Mouse (Mus musculus): Measurements from ENCODE around the gene Rbms3.

Rbms3 gene

DNA sequence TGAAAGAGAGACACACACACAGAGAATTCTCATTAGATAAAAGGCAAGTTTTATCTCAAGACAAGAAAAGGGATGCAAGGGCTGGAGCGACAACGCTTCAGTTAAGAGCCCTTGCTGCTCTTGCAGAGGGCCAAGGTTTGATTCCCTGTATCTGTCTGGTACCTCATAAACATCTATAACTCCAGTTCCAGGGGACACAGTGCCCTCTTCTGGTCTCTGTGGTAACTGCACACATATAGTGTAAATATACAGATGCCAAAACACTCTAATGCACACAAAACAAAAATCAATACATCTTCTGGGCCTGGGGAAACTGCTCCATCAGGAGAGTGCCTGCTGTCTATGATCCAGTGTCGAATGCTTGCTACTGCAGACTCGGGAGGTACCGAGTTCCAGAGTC, 145.3 kb downstream of the Rbms3 start:
- peak; percentile 12 for DNase-seq (ENCODE audit: low read depth, low spot score)

DNA sequence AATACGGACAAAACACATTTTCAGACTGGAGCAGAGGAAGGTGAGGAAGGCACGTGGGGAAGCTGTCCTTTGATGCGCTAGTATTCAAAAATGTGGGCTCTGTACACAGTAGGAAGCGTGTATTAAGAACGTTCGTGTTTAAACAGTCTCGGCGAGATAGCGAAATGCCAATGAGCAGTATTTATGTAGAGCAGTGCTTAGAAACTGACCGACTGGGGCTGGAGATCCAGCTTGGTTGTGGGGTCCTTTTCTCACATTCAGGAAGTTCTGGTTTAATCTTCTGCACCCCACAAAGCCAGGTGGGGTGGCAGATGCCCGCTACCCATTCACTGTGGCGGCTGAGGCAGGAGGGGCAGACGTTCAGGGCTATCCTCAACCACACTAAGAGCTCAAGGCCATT, 153.0 kb downstream of the Rbms3 start:
- DNase-seq (ENCODE audit: low read depth, low spot score): no peak

DNA sequence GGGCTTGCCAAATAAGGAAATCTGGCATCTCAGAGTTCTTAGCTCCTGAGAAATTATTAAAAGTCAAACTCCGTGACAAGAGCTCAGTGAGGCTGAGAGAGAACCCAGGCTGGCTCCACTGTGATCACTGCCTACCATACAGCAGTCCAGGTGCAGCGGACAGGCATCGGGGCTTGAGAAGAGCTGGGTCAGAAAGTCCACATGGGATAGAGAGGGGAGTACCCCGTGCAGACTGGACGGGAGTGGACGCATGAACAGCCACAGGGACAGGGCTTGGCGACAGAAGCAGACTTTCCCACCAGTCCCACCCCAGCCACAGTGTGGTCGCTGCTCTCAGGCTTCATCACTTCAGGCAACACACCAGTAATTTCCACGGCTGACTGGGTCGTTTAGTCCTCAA, 176.9 kb downstream of the Rbms3 start:
- DNase-seq (ENCODE audit: low read depth, low spot score): no peak

DNA sequence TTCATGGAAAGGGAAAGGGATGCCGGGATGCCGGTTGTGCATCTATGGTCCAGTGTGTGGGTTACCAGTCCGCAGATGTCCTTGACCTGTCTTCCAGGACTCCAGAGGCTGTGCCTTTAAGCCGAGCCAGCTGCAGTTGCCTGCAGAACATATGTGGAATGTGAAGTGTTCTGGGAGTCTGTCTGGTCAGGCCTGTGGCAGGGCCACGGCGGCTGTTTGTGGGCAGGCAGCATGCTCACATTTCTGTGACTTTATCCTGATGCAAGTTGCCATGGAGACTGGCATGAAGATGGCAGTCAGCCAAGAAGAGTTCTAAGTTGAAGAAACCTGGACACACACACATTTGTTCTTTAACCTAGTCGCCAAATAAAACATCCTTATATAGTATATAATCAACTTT, 187.1 kb downstream of the Rbms3 start:
- DNase-seq (ENCODE audit: low read depth, low spot score): peak; percentile 71

GRCm38 (mm10) chr9:117435856-117436255, 193.9 kb downstream of the Rbms3 start:
- DNase-seq (ENCODE audit: low read depth, low spot score): no peak

DNA sequence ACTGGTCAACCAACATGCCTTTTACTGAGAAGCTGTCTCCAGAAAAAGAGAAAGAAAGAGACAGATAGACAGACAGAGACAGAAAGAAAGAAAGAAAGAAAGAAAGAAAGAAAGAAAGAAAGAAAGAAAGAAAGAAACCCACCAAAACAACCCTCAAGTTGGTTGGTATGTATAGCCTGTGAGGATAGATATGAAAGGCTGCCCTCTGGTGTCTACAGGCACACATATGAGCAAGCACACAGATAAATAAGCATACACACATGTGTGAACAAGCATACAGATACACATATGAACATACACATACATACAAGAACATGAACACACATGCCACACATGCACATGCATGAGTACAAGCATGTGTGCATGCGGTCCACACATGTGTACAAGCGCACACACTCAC, 199.0 kb downstream of the Rbms3 start:
- DNase-seq (ENCODE audit: low read depth, low spot score): no peak

DNA sequence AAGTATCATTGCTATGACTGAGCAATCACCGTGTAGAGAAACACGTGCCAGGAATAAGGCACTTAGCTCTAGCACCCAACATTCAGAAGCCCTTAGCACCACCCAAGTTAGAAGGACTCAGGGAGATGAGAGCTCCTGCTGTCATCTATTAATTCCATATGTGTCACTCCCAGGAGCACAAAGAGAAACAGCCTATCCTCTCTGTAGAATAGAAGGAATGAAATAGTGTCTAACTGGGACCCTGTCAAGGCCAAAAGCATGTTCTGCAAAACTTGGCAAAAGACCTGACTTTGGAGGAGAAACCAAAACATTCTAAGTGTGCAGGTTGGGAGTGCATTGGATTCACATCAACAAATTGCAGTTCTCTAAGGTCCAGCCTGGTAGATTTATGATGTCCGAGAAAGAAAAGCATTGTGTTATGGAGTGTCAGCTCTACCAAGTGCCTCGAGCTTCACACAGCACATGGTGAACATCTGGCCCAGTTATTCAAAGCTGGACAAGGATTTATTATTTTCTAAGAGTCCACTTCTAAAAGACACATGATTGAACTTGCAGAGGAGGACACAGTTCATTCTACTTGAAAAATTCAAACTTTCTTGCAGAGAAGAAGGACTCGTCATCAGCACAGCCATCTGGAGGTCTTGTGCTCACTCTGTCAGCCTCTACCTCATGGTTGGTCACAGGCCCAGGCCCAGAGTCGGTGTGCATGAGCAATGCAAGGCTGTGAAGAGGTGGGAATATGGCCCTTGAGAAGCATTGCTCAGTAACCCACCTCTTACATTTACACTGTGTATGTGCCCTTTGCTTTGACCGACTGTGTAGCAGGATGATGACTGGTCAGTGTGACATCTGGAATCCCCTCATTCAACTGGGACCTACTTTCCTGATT, 200.3 kb downstream of the Rbms3 start:
- DNase-seq (ENCODE audit: low read depth, low spot score): peak; percentile 36

GRCm38 (mm10) chr9:117423259-117423658, 206.5 kb downstream of the Rbms3 start:
- no peak for DNase-seq (ENCODE audit: low read depth, low spot score)

DNA sequence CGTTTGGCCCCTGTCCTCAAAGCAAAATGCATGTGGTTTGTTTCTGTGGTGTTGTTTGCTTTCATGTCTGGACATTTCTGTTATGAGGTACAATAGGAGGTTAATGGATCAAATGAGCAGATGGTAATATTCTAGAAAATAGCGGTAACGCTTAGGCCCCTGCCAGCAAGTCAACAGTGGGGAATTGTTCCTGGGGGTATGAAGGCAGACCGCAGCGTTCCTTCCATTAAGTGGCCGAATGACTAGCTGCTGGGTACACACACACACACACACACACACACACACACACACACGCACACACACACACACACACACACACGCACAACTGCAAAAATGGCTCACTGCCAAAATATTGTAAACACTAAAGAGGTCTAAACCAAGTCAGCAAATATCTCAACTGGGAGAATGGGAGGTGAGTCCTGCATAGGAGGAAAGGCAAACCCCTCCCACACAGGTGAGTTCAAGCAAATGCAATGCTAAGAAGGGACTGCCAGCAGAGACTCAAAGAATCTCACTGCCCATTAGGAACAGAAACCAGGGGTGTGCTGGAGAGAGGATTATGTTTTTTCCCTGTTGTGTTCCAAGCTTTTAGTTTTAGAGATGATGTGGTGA, 209.7 kb downstream of the Rbms3 start:
- DNase-seq (ENCODE audit: low read depth, low spot score): no peak

- DNase-seq (ENCODE audit: low read depth, low spot score): no peak
Measured at GRCm38 (mm10) chr9:117413181-117413580, 216.5 kb downstream of the Rbms3 start.

DNA sequence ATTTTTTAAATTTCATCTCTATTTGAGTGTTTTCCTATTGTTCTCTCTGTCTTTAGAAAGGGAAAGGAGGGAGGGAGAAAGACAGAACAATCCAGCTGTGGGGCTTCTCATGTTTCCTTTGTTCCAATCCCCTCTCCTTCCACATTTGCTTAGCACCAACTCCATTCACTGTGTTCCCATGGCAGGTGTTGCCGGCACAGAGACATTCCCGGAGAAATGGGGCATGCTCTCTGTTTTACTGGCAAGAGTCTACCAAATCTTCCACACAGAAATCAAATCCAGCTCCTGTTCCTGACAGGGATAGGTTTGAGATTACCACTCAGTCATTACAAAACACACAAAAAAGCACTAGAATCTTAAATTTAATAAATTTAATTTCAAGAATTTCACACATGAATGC, 217.1 kb downstream of the Rbms3 start:
- DNase-seq (ENCODE audit: low read depth, low spot score): no peak

DNA sequence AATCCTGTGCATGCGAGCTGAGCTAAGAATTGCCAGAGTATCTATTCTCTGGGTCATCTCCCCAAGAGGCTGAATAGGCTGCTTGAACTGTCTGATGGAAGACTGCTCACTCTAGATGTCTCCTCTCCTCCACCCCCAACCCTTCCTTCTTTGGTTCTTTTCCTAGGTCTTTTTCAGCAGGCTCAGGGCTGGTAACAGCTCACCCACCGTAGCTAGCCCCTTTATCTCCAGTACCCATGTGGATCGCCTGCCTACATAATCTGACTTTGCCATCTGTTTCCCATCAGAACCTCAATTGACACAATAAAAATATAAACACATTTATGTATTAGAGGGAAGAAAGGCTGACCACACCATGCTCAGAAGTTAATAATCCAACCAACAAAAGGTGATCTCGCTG, 225.1 kb downstream of the Rbms3 start:
- no peak for DNase-seq (ENCODE audit: low read depth, low spot score)

DNA sequence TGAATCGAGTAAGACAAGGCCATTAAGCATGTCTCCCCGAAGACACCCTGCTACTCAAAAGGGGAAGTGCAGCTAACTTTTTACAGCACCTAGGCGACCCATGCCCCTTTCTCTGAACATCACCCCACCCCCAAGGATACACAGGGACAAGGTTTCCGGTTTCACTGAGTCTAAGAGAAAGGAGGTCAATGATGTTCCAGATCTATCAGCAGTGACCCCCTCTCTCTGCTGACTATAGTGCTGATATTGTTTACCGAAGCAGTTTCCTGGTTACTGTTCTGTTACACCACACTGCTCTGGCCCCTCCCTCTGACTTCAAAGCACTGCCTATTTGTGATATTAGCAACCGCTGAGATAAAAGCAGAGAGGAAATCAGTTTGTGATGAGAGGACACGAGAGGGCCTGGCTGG, 229.4 kb downstream of the Rbms3 start:
- DNase-seq (ENCODE audit: low read depth, low spot score): no peak

DNA sequence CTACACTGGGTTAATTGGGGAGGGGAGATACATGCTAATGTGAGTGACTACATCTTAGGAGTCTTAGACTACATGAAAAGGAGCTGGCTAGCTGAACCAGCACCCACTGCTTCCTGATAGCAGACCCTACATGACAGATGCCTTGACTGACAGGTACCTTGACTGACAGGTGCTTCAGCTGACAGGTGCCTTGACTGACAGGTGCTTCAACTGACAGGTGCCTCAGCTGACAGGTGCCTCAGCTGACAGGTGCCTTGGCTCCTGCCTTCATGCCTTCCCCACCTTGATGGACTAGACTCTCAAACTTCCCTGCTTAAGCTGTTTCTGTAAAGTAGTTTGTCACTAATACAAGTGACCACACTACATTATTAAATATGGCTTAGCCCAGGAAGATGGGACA, 232.6 kb downstream of the Rbms3 start:
- no peak for DNase-seq (ENCODE audit: low read depth, low spot score)

GRCm38 (mm10) chr9:117396586-117396985, 233.1 kb downstream of the Rbms3 start:
- DNase-seq (ENCODE audit: low read depth, low spot score): no peak

DNA sequence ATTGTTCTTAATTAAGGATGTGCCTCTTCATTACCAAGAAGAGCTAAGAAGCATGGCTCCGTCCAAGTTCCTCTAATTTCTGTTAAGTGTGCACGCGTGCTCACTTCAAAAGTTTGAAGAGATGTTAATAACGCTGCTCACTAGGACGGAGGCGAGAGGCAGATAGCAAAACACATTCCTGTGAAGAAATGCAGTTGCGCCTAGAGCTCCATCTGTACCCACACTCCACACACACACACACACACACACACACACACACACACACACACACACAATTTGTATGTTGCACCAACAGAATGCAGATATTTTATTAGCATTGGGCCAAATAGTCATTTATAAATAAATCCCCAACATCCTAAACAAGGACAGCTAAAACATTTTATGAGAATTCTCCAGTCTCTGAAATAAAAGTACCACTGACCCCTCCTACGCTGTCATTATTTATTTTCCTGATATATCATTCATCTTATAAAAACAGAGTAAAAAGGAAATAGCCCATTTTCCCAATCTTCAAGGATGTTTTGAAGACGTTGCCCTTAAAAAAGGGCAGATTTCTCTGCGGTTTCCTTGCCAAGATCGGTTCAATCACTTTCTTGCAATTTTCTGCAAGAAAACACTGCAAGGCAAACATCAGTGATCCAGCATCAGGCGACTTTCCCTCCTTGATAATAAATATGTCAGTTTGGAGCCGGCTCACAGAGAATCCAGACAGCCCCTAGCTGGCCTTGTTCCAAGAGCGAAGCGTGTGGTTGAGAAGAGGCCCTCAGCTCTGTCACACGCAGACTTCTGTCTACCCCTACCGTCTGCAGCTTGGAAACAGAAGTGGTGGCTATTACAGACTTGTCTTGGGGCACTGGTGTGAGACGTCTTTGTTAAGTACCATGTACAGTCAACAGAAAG, 235.8 kb downstream of the Rbms3 start:
- no peak for DNase-seq (ENCODE audit: low read depth, low spot score)

- DNase-seq (ENCODE audit: low read depth, low spot score): no peak
Measured at GRCm38 (mm10) chr9:117388024-117388423, 241.7 kb downstream of the Rbms3 start.

DNA sequence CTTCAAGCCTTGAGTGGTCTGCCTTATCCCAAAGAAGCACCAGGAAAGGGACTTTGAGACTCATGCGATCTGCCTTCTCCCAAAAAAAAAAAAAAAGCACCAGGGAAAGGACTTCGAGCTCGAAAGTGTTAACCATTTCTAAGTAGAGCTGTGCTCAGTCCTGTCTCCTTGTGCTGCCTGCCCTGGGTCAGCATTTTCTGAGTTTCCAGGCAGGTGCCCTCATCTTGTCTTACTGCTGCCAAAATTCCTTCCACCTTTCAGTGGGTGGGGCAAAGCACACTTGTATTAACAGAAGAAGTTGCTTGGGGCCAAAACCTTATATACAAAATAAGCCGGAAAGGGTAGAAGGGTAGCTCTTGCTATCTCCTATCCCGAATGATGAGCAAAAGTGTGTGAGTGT, 248.8 kb downstream of the Rbms3 start:
- DNase-seq (ENCODE audit: low read depth, low spot score): no peak

- DNase-seq (ENCODE audit: low read depth, low spot score): peak; percentile 61
Measured at GRCm38 (mm10) chr9:117380076-117380475, 249.6 kb downstream of the Rbms3 start.

DNA sequence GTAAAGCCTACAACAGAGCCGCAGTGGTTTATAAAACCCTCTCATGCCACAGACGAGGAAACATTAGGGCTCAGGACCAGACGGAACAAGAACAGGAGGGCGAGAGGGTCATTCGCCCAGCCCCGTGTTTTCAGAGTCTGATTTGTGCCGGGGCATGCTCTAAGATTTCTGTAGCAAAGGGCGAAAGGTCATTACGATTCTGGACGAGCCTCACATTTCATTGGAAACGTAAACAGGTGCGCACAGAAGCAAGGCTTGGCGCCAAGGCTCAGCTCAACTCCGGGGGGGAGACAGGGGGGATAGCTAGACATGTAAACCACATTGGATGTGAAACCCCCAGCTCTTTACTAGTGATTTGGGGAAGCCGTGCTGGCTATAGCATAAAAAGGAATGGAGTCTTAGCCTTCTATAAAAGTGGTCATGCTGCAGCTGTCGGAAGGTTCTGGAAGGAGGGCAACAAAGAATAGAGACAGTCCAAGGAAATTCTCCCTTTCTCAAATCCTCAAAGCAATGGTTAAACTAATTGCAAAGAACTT, 250.2 kb downstream of the Rbms3 start:
- no peak for DNase-seq (ENCODE audit: low read depth, low spot score)

DNA sequence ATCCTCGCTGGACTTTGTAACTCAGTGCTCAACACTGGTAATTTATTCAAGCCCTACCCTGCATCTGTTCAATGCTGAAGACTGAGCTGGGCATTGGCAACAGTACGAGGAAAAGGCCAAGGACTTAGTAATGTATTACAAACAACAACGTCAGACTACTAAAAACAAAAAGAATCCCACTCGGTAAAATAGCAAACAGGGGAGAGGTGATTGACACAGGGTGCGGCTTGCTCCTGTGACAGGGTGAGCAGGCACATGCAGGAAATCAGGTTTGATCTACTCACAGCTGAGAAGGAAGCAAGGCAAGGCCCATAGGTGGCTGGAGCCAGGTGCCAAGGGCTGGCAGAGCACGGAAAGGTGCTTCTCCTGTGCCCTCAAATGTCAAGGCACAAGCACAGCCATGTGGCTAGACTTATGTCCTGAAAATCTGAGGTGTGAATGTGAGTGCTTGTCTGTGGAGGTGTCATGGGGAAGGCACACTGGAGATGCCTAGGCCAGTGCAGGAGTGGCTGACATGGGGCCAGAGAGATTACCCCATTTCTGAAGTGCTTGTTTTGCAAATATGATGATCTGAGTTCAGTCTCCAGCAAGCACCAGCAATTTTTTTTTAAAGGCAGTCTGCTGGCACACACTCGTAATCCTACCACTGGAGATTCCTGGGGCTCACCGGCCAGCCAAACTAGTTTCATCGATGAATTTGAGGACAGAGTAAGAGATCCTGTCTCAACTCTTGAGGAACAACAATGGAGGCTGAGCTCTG, 251.4 kb downstream of the Rbms3 start:
- DNase-seq (ENCODE audit: low read depth, low spot score): no peak
